Mouse (Mus musculus) cerebellum, adult 11 months (tissue): Measurements from ENCODE around the gene Slc6a20b.
A peak's percentile ranks its signal among the peaks of the same experiment; 100 is the strongest.
"Not testable (repeated sequence)": the region's sequence is repeated elsewhere in the genome, so short reads cannot be mapped to it uniquely, and the experiment has no call there.

Experiments
- DNase-seq: peaks from one replicate; pipeline ENCODE4 v3.0.0; 2022

The Slc6a20b gene

GRCm38 (mm10) chr9:123632281-123632680, at the start of gene Slc6a20b:
Gene Slc6a20b (minus strand): TSS chr9:123632565.
- no peak for DNase-seq

DNA sequence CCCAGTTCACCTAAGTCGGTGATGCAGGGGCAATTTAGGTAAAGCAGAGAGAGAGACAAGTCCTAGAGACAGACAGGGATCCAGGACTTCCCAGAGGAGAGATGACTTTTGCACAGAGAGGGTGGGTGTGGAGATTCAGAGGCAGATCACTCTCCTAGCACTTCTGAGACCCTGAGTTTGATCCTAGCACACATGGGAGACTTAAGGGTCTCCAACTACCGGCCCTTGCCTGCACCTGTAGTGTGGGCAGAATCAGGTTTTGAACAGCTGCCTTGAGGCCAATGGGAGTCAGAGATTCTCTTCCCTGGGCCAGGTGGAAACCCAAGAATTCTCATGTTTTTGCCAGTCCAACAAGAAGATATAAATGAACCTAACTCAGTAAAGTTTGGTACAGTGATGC, 46.8 kb upstream of the Slc6a20b start:
- DNase-seq, result no peak

GRCm38 (mm10) chr9:123678327-123679105, 46.2 kb upstream of the Slc6a20b start, which contains the start of the genes Ccr9 and Slc6a20a:
Gene Ccr9 (plus strand): TSS chr9:123678439.
Gene Slc6a20a (minus strand): TSS chr9:123678885.
- DNase-seq, result no peak

DNA sequence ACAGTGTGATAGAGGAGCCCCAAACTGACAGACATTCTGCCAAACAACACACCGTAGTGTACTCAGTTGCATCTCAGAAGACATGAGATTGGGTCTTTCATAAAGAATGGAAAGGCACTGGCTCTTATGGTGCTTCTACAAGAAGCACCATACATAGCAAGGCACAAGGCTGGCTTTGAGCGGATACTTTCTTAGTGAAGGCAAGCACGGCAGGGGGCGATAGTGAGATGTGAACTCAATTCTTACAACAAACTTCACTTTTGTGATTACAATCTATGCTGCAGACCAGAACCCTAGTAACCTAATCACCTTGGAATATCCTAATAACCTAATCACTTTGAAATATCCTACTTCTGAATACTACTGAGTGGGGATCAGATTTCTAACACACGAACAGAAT, 33.3 kb upstream of the Slc6a20b start:
- DNase-seq, result no peak

- DNase-seq, result not testable (repeated sequence)
These were observed 27.8 kb upstream of the Slc6a20b start for GRCm38 (mm10) chr9:123659986-123660676.

DNA sequence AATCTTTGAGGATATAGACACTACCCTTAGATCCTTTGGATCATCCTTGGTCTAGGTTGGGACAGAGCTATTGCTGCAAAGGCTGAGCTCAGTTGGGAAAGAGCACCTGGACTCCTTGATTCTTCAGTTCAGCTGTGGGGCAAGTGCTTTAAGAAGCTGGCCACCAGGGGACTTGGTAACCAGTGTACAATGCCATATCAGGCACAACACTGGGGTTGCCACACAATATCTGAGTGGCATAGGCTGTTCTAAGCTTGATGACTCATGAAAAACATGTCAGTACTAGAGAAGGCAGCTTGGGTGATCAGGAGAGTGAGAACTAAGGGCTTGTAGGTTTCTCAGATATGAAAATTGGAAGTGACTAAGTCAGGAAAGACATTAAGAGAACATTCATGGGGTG, 26.6 kb upstream of the Slc6a20b start:
- no peak for DNase-seq

DNA sequence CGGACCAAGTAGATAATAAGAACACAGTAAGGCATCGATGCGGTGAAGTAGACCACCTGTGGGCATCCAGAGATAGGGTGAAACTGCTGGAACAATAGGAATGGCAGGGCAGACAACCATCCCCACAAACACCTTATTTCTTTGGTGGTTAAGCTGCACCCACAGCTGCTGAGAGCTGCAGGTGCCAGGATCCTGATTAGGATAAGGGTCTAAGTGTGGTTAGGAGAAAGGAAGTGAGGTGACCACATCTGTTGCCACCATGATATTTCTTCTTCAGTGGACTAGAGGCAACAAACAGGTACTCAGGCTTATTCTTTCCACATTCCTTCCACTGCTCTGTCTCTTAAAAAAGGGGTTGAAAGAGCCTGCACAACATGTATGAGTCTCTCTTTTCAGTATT, 25.1 kb upstream of the Slc6a20b start:
- DNase-seq, result no peak

- DNase-seq, result no peak
These were observed 19.0 kb upstream of the Slc6a20b start for GRCm38 (mm10) chr9:123651369-123651768.

GRCm38 (mm10) chr9:123649785-123650511, 17.6 kb upstream of the Slc6a20b start:
- no peak for DNase-seq

DNA sequence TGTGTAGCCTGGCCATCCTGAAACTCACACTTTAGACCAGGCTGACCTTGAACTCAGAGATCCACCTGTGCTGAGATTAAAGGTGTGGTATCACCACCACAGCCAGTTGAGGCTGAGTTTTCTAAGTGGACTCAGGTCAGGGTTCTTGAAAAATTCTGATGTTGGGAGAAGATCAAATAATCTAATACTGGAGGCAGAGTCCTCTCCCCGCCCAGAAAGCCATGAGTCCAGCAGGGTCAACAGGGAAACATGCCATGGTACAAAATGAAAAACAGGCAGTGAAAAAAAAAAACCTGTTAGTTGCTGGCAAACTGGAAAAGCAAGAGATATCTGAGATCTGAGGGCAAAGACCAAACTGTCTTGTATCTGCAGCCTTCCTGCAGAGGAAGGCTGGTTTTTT, 7.7 kb upstream of the Slc6a20b start:
- DNase-seq, result no peak

- peak; percentile 0 for DNase-seq
These were observed 6.3 kb upstream of the Slc6a20b start for GRCm38 (mm10) chr9:123638668-123639089.

DNA sequence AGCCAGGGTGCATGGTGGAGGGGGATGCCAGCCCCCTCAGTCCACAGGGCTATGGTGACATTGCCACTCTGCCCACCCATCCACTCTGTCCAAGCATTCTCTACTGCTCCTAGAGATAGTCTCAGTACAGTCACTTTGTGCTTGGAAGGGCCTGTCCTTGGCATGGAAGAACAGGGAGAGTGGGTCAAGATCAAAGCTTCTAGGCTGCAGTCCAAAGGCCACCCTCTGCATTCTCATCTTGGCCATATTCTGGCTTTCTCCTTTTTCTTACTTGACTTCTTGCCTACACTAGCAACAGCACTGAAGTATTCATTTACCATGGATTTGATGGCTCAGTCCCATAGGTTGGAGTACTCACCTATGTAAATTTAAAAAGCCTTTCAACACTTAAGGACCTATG, 5.9 kb upstream of the Slc6a20b start:
- DNase-seq, result no peak

DNA sequence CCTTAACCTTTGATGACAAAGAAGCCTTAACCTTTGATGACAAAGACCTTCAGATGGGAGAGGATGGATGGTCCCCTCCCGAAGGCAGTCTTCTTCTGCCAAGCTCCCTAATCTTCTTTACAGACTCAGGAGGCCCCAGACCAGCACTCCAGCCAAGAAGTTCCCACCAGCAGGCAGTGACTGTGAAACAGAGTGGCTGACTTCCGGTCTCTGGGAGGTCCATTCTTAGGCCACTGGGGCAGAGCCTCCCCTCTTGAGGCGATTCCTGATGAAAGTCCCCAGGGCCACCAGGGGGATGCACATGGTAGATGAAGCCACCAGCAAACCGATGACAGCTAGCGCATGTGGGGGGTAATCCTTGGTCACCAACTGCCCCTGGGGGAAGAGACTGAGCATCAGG, 4.4 kb upstream of the Slc6a20b start:
- no peak for DNase-seq

DNA sequence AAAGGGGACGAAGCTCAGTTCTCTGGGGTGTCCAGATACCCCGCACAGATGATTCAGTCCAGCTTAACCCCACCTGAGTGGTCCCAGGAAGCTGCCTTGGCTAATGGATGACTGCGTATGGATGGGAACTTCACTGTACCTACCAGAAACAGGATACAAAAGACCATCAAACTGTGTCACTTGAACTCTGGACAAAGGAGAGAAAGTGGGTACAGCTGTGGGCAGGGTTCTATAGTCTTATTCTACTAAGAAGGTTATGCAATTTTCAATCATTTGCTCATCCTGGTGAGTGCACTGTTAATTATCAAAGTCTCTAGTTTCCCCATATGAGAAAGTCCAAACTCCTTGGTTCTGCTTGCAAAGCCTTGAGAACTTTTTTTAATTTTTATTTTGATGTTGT, 628 bp upstream of the Slc6a20b start:
- DNase-seq, result no peak

DNA sequence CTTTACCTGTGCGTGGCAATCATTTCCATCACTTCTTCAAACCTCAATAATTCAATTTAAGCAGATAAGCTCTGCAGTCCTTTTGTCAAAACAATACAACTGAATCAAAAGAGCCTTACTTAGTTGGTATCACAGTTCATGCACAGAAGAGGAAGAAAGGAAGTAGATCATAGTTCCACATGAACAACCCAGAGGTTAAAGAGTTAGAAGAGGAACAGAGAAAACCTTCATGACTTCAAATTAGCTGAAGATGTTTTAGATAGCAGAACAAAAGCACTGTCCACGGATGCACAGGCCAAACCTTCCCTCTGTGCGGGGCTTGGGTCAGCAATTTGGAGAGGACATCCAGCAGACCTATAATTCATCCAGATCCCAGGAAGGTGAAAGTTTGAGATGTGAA, 699 bp downstream of the Slc6a20b start:
- no peak for DNase-seq

DNA sequence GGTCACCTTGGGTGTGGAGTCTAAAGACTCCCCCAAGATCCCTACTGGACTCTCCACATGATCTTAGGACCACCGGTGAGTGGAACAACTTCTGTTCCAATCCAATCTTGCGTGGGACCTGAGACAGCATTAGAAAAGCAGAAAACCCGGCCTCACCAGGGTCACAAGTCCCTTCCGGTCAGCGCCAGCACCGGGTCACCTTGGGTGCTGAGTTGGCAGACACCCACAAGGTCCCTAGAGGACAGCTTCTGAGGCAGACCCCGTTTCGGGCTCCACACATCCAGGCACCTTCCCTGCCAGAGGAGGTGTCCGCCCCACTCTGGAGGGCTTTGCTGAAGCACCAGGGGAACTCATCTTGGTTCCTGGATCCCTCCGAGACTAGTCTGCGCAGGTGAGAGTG, 6.5 kb downstream of the Slc6a20b start:
- DNase-seq, result no peak

- DNase-seq, result no peak
These were observed 7.6 kb downstream of the Slc6a20b start for GRCm38 (mm10) chr9:123624741-123625140.

GRCm38 (mm10) chr9:123620311-123621098, 11.9 kb downstream of the Slc6a20b start:
- DNase-seq, result no peak

- no peak for DNase-seq
These were observed 30.8 kb downstream of the Slc6a20b start for GRCm38 (mm10) chr9:123601529-123601928.

GRCm38 (mm10) chr9:123597376-123597775, 35.0 kb downstream of the Slc6a20b start:
- no peak for DNase-seq

DNA sequence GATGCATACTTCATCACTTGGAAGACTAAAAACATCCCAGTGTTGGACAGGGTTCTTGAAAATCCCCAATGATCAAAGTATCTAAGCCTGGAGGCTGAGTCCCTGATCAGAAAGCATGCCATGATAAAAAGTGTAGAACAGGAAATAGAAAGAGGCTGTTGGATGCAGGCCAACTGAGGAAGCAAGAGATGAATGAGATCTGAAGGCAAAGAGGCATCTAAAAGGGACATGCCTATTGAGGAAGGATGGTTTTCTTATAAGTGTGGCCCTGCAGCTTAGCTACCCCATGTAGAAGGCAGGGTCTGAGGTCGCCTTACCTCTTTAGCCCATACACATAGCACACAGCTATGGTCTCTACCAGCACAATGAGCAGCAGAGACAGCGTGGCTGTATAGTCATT, 35.5 kb downstream of the Slc6a20b start:
- DNase-seq, result no peak

DNA sequence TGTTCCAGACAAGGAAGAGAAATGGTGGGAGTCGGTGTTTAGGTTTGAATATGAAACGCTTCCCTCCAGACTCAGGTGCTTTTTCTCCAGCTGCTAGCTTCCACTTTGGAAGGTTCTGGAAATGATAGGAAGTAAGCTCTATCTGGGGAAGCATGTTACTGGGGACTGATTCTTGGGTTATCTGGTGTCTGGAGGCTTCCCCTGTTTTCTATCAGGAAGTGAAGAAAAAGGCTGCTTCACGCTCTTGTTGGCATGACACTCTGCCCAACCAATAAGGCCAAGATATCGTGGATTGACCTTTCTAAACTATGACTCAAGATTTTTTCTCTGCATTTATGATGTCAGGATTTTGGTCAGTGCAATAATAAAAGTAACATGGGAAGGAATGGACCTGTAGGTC, 37.2 kb downstream of the Slc6a20b start:
- no peak for DNase-seq
